Mouse (Mus musculus): ENCODE measurements around the gene Trpc5. TPM values are rescaled to one million over a fixed set of nuclear protein-coding genes. Genes with fewer than 3 reads are reported as not detected.

Trpc5 gene
- total and polyA plus RNA-seq, 3 experiments: not detected

DNA sequence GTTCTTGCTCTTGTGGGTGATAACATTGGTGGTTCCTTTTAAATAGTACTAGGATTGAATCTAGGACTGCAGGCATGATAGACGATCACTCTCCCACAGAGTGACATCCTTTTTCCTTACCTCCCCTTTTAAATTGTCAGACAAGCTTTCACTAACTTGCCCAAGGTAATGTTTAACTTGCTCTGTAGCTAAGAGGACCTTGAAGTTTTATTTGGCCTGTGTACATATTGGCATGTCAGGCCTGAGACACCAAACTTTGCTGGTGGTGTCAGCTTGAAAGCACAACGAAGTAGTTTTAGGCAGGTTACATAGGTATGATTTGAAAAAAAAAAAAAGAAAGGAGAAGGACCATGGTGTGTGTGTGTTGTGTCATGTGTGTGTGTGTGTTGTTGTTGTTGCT lies 35.8 kb downstream of the Trpc5 start:
- H3K4me1 ChIP-seq (ENCODE audit: insufficient read depth, low read depth, low read length): no peaks in the 10 kb centered on the region
- DNase-seq (ENCODE audit: low spot score): no peak
- no peaks in the 10 kb centered on the region for H3K36me3 ChIP-seq (replicated peaks)
- H3K4me3 ChIP-seq (ENCODE audit: low read depth, low read length): no peak overlapping the region
- TF ChIP-seq TAL1 (conservative IDR thresholded peaks at IDR 0.05; ENCODE audit: low read depth, low read length) (no peak), CTCF (IDR thresholded peaks at IDR 0.05; ENCODE audit: low read depth, low read length) (no peak), GATA1 (IDR thresholded peaks at IDR 0.05; ENCODE audit: borderline replicate concordance, low read length) (no peak), POLR2AphosphoS5 (IDR thresholded peaks at IDR 0.05; ENCODE audit: insufficient replicate concordance, low read depth, low read length) (no peak), GATA2 (IDR thresholded peaks at IDR 0.05; ENCODE audit: borderline replicate concordance, low read depth, low read length) (no peak)
- H3K9me3 ChIP-seq (replicated peaks): no peaks in the 10 kb centered on the region
- H3K27me3 ChIP-seq (ENCODE audit: insufficient read depth, low read length): no peaks in the 10 kb centered on the region
- no peak for ATAC-seq (ENCODE audit: extremely low read depth, insufficient number of reproducible peaks, low FRiP score, poor library complexity, severe bottlenecking)

DNA sequence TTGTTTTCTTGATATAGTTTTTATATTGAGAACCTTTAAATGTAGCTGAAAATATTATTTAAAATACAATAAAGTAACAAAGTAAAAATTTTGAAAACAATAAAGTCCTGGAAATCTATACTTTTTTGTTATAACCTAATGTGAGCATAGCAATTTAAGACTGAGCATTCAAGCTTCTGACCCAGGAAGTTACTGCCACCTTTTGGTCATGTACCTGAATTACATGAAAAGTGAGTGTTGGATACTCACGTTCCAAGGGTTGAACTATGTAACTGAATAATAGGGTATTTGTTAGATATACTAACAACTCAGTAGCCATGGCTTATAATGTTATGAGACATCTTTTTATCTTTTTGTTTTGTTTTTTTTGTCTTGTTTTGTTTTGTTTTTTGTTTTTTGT lies 42.6 kb downstream of the Trpc5 start:
- Histone ChIP-seq H3K9me3 (replicated peaks) (no peaks in the 10 kb centered on the region), H3K27me3 (ENCODE audit: insufficient read depth, low read length) (no peaks in the 10 kb centered on the region), H3K36me3 (replicated peaks) (no peaks in the 10 kb centered on the region), H3K4me1 (ENCODE audit: insufficient read depth, low read depth, low read length) (no peaks in the 10 kb centered on the region), H3K4me3 (ENCODE audit: low read depth, low read length) (no peak overlapping the region)
- ATAC-seq (ENCODE audit: extremely low read depth, insufficient number of reproducible peaks, low FRiP score, poor library complexity, severe bottlenecking): no peak
- no peak for DNase-seq (ENCODE audit: low spot score)
- TF ChIP-seq GATA1 (IDR thresholded peaks at IDR 0.05; ENCODE audit: borderline replicate concordance, low read length) (no peak), GATA2 (IDR thresholded peaks at IDR 0.05; ENCODE audit: borderline replicate concordance, low read depth, low read length) (no peak), CTCF (IDR thresholded peaks at IDR 0.05; ENCODE audit: low read depth, low read length) (no peak), POLR2AphosphoS5 (IDR thresholded peaks at IDR 0.05; ENCODE audit: insufficient replicate concordance, low read depth, low read length) (no peak), TAL1 (conservative IDR thresholded peaks at IDR 0.05; ENCODE audit: low read depth, low read length) (no peak)

- no peak for DNase-seq (ENCODE audit: low spot score)
- no peak for ATAC-seq (ENCODE audit: extremely low read depth, insufficient number of reproducible peaks, low FRiP score, poor library complexity, severe bottlenecking)
Measured at GRCm38 (mm10) chrX:144644756-144645155, 43.2 kb downstream of the Trpc5 start.

DNA sequence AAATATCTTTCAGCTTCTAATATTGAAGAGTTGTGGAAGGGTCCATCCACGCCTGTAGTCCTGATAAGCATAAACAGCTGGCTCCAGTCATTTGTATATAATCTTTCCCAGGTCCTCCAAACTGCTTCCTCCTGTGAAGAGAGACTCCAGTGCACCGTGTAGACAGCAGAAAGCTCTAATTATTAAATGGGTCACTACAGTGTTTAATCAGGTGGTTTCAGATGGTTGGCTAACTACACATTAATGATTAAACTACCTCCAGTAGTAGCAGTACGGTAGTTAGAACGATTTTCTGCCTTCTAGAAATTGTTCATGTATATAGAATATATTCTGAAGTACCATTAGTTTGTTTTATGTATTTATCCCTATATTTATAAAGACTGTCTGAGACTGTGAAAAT lies 75.2 kb downstream of the Trpc5 start:
- ATAC-seq (ENCODE audit: extremely low read depth, insufficient number of reproducible peaks, low FRiP score, poor library complexity, severe bottlenecking) (no peak), DNase-seq (ENCODE audit: low spot score) (no peak)
- H3K27me3 ChIP-seq (ENCODE audit: insufficient read depth, low read length): no peaks in the 10 kb centered on the region
- no peak overlapping the region for H3K4me3 ChIP-seq (ENCODE audit: low read depth, low read length)
- no peaks in the 10 kb centered on the region for H3K9me3 ChIP-seq (replicated peaks)
- no peaks in the 10 kb centered on the region for H3K4me1 ChIP-seq (ENCODE audit: insufficient read depth, low read depth, low read length)
- no peak for TF ChIP-seq CTCF (IDR thresholded peaks at IDR 0.05; ENCODE audit: low read depth, low read length)
- no peaks in the 10 kb centered on the region for H3K36me3 ChIP-seq (replicated peaks)

More at GRCm38 (mm10) chrX:144644756-144645155, 43.2 kb downstream of the Trpc5 start:
- H3K9me3 ChIP-seq (replicated peaks): no peaks in the 10 kb centered on the region
- H3K4me1 ChIP-seq (ENCODE audit: insufficient read depth, low read depth, low read length): no peaks in the 10 kb centered on the region
- H3K4me3 ChIP-seq (ENCODE audit: low read depth, low read length): no peak overlapping the region
- no peaks in the 10 kb centered on the region for H3K36me3 ChIP-seq (replicated peaks)
- no peaks in the 10 kb centered on the region for H3K27me3 ChIP-seq (ENCODE audit: insufficient read depth, low read length)
- TF ChIP-seq POLR2AphosphoS5 (IDR thresholded peaks at IDR 0.05; ENCODE audit: insufficient replicate concordance, low read depth, low read length) (no peak), CTCF (IDR thresholded peaks at IDR 0.05; ENCODE audit: low read depth, low read length) (no peak), GATA1 (IDR thresholded peaks at IDR 0.05; ENCODE audit: borderline replicate concordance, low read length) (no peak), TAL1 (conservative IDR thresholded peaks at IDR 0.05; ENCODE audit: low read depth, low read length) (no peak), GATA2 (IDR thresholded peaks at IDR 0.05; ENCODE audit: borderline replicate concordance, low read depth, low read length) (no peak)

GRCm38 (mm10) chrX:144536431-144536830 lies 151.5 kb downstream of the Trpc5 start:
- DNase-seq (ENCODE audit: low spot score): no peak
- no peak for ATAC-seq (ENCODE audit: extremely low read depth, insufficient number of reproducible peaks, low FRiP score, poor library complexity, severe bottlenecking)
- TF ChIP-seq GATA1 (IDR thresholded peaks at IDR 0.05; ENCODE audit: borderline replicate concordance, low read length): no peak
- TF ChIP-seq POLR2AphosphoS5 (IDR thresholded peaks at IDR 0.05; ENCODE audit: insufficient replicate concordance, low read depth, low read length): no peak
- no peak for TF ChIP-seq GATA2 (IDR thresholded peaks at IDR 0.05; ENCODE audit: borderline replicate concordance, low read depth, low read length)
- no peak for TF ChIP-seq CTCF (IDR thresholded peaks at IDR 0.05; ENCODE audit: low read depth, low read length)
- no peak for TF ChIP-seq TAL1 (conservative IDR thresholded peaks at IDR 0.05; ENCODE audit: low read depth, low read length)
- no peak overlapping the region for H3K4me3 ChIP-seq (ENCODE audit: low read depth, low read length)
- H3K9me3 ChIP-seq (replicated peaks): no peaks in the 10 kb centered on the region
- no peaks in the 10 kb centered on the region for H3K27me3 ChIP-seq (ENCODE audit: insufficient read depth, low read length)
- H3K4me1 ChIP-seq (ENCODE audit: insufficient read depth, low read depth, low read length): no peaks in the 10 kb centered on the region
- H3K36me3 ChIP-seq (replicated peaks): no peaks in the 10 kb centered on the region

GRCm38 (mm10) chrX:144526042-144526441 lies 161.9 kb downstream of the Trpc5 start:
- TF ChIP-seq CTCF (IDR thresholded peaks at IDR 0.05; ENCODE audit: low read depth, low read length) (no peak), TAL1 (conservative IDR thresholded peaks at IDR 0.05; ENCODE audit: low read depth, low read length) (no peak)
- DNase-seq (ENCODE audit: low spot score) (no peak), ATAC-seq (ENCODE audit: extremely low read depth, insufficient number of reproducible peaks, low FRiP score, poor library complexity, severe bottlenecking) (no peak)
- no peak overlapping the region for H3K4me3 ChIP-seq (ENCODE audit: low read depth, low read length)
- no peaks in the 10 kb centered on the region for H3K27me3 ChIP-seq (ENCODE audit: insufficient read depth, low read length)
- H3K36me3 ChIP-seq (replicated peaks): no peaks in the 10 kb centered on the region
- H3K4me1 ChIP-seq (ENCODE audit: insufficient read depth, low read depth, low read length): no peaks in the 10 kb centered on the region
- H3K9me3 ChIP-seq (replicated peaks): no peaks in the 10 kb centered on the region

GRCm38 (mm10) chrX:144523239-144523638 lies 164.7 kb downstream of the Trpc5 start:
- Histone ChIP-seq H3K4me1 (ENCODE audit: insufficient read depth, low read depth, low read length) (no peaks in the 10 kb centered on the region), H3K4me3 (ENCODE audit: low read depth, low read length) (no peak overlapping the region), H3K27me3 (ENCODE audit: insufficient read depth, low read length) (no peaks in the 10 kb centered on the region), H3K36me3 (replicated peaks) (no peaks in the 10 kb centered on the region), H3K9me3 (replicated peaks) (no peaks in the 10 kb centered on the region)
- TF ChIP-seq TAL1 (conservative IDR thresholded peaks at IDR 0.05; ENCODE audit: low read depth, low read length) (no peak), POLR2AphosphoS5 (IDR thresholded peaks at IDR 0.05; ENCODE audit: insufficient replicate concordance, low read depth, low read length) (no peak), GATA2 (IDR thresholded peaks at IDR 0.05; ENCODE audit: borderline replicate concordance, low read depth, low read length) (no peak), CTCF (IDR thresholded peaks at IDR 0.05; ENCODE audit: low read depth, low read length) (no peak), GATA1 (IDR thresholded peaks at IDR 0.05; ENCODE audit: borderline replicate concordance, low read length) (no peak)
- ATAC-seq (ENCODE audit: extremely low read depth, insufficient number of reproducible peaks, low FRiP score, poor library complexity, severe bottlenecking) (no peak), DNase-seq (ENCODE audit: low spot score) (no peak)

All from G1E (cell line).